Mouse (Mus musculus): ENCODE results near the gene Emc10. TPM values are rescaled to one million over a fixed set of nuclear protein-coding genes. Genes with fewer than 3 reads are reported as not detected.

Gene Emc10
- polyA plus RNA-seq, 1 experiment from 2014 or later = 72.8 TPM

DNA sequence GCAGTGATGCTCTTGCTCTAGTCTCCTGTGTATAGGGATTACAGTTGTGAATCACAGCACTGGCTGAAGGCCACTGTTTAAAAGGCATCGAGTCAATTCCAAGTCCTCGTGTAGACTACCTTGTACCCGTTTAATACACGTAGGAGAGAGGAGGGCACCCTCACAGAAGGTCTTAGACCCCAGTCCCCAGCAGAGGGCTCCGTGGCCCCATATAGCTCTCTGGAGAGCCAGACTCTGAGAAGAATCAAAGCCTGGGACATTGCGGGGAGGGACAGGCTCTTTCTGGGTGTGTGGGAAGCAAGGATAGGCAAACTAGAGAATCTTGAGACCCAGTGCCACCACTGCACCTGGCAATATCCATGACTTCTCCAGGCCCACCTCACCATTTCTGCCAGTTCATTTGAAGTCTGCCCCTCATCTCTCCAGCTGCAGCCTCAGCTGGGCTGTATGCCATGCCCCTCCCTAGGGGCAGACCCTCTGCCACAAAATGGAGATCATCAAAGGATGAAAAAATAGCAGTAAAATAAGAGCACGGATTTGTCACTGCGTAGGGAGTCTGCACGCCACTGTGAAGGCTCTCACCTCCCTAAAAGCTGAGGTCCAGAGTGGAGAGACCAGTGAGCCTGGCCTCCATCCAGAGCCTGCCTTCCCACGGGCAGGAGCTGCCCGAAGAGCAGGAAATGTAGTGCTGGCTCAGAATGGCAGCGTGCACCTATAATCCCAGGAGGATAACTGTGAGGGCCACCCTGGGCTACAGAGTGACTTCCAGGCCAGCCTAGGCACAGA lies 50.1 kb downstream of the Emc10 start:
- DNase-seq (ENCODE audit: low spot score) = no peak
- H3K4me3 ChIP-seq (ENCODE audit: low read depth, low read length) = no peak overlapping the region
- H3K27me3 ChIP-seq (replicated peaks; ENCODE audit: control insufficient read depth, insufficient read depth, low read length) = peaks cover 70% of the 10 kb centered on the region
- H3K9me3 ChIP-seq (ENCODE audit: control insufficient read depth, low read length) = no peaks in the 10 kb centered on the region
- ATAC-seq (replicated peaks; ENCODE audit: low FRiP score) = no peak
- H3K4me2 ChIP-seq = no peak overlapping the region
- WGBS = 44% methylated on average over 12 of the region's 12 CpGs
- H3K36me3 ChIP-seq (ENCODE audit: control insufficient read depth, insufficient read depth, low read length) = no peaks in the 10 kb centered on the region
- no peak overlapping the region for H3K27ac ChIP-seq (ENCODE audit: low read depth, low read length)
- H3K4me1 ChIP-seq (replicated peaks; ENCODE audit: control insufficient read depth, insufficient read depth, low read length) = no peaks in the 10 kb centered on the region
- no peak overlapping the region for H3K9ac ChIP-seq (ENCODE audit: low read depth, low read length)

DNA sequence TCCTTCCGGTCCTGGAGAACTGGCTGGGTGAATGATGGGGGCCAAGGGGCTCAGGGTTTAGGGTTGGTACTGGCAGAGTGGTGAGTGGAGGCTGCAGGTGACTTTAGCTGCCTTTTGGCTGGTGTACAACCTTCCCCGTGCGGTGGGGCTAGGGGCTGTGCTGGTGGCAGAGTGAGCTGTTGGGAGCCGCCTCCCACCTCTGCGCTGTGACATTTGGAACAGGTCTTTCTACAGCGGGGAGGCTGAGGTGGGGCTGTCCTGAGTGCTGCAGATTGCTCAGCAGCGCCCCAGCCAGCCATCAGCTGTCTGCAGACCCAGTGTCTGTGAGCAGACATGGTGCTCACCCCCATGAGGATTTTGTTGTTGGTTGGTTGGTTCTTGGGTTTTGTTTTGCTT lies 50.8 kb downstream of the Emc10 start:
- DNase-seq (ENCODE audit: low spot score) (no peak), ATAC-seq (replicated peaks; ENCODE audit: low FRiP score) (no peak)
- H3K4me2 ChIP-seq = no peak overlapping the region
- H3K27me3 ChIP-seq (replicated peaks; ENCODE audit: control insufficient read depth, insufficient read depth, low read length) = peaks cover 77% of the 10 kb centered on the region
- no peak overlapping the region for H3K27ac ChIP-seq (ENCODE audit: low read depth, low read length)
- H3K9ac ChIP-seq (ENCODE audit: low read depth, low read length) = no peak overlapping the region
- H3K9me3 ChIP-seq (ENCODE audit: control insufficient read depth, low read length) = no peaks in the 10 kb centered on the region
- no peaks in the 10 kb centered on the region for H3K36me3 ChIP-seq (ENCODE audit: control insufficient read depth, insufficient read depth, low read length)
- WGBS = 10% methylated on average over 7 of the region's 7 CpGs
- H3K4me3 ChIP-seq (ENCODE audit: low read depth, low read length) = no peak overlapping the region
- H3K4me1 ChIP-seq (replicated peaks; ENCODE audit: control insufficient read depth, insufficient read depth, low read length) = no peaks in the 10 kb centered on the region

DNA sequence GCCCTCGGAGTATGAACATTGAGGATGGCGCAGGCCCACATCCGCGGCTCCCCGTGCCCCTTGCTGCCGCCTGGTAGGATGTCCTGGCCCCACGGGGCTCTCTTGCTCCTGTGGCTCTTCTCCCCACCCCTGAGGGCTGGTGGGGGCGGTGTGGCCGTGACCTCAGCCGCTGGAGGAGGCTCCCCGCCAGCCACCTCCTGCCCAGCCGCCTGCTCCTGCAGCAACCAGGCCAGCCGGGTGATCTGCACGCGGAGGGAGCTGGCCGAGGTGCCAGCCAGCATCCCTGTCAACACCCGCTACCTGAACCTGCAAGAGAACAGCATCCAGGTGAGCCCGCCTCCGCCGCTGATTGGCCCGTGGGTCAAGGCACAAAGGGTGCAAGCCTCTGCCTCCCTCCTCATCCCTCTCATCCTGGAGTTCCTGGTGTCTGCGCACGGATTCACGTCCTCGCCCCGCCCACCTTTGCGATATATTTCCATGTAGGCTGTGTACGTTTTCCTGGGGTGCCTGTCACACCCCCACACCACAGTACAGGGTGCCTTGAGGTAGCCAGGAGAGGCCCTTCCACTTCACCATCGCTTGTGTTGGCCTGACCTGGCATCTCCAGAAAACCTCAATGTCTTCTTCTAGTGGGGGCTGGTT lies 51.3 kb downstream of the Emc10 start:
- H3K4me3 ChIP-seq (ENCODE audit: low read depth, low read length) = no peak overlapping the region
- H3K9ac ChIP-seq (ENCODE audit: low read depth, low read length) = no peak overlapping the region
- peaks cover 82% of the 10 kb centered on the region for H3K27me3 ChIP-seq (replicated peaks; ENCODE audit: control insufficient read depth, insufficient read depth, low read length)
- no peak for DNase-seq (ENCODE audit: low spot score)
- no peak overlapping the region for H3K4me2 ChIP-seq
- no peaks in the 10 kb centered on the region for H3K36me3 ChIP-seq (ENCODE audit: control insufficient read depth, insufficient read depth, low read length)
- no peak for ATAC-seq (replicated peaks; ENCODE audit: low FRiP score)
- whole genome bisulfite sequencing = 11% methylated on average over 29 of the region's 29 CpGs
- H3K4me1 ChIP-seq (replicated peaks; ENCODE audit: control insufficient read depth, insufficient read depth, low read length) = no peaks in the 10 kb centered on the region
- H3K27ac ChIP-seq (ENCODE audit: low read depth, low read length) = no peak overlapping the region
- no peaks in the 10 kb centered on the region for H3K9me3 ChIP-seq (ENCODE audit: control insufficient read depth, low read length)

DNA sequence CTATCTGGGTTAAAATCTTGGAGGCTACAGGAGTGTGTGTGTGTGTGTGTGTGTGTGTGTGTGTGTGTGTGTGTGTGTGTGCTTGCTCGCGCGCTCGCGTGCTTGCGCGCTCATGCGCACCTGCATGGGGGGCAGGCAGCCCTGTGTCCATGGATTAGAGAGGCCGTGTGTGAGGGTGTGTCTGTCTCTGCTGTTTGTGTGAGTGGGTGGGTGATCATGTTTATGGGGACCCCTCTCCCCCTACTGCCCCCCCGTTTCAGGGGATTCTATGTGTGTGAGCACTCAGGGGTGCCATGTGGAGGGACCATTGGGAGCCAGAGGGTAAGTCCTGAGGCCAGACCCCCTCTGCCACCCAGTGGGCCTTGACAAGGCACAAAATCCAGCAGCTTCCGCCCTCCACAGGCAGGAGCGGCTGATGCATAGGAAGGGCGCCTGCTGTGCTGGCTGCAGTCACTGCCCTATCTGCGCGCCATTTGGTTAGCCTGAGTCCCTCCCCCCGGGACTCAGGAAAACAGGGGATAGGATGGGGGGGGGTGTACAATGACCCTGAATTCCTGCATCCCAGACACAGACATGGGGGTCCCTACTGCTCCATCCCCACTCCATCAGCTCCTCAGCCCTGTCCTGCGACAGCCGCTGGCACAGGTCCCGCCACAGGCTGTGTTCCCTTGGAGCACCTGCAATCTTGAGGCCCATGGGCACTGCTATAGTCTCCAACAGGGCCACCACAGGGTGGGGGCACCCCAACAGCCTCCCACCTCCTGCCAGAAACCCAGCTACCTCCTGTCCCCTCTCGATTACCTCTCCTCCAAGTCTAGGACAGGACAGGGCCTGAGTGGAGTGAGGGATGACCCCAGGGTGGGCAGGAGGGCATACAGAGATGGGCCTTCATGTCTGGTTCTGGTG lies 52.8 kb downstream of the Emc10 start:
- Histone ChIP-seq H3K27me3 (replicated peaks; ENCODE audit: control insufficient read depth, insufficient read depth, low read length) (peaks cover 88% of the 10 kb centered on the region), H3K27ac (ENCODE audit: low read depth, low read length) (no peak overlapping the region), H3K4me1 (replicated peaks; ENCODE audit: control insufficient read depth, insufficient read depth, low read length) (no peaks in the 10 kb centered on the region), H3K9me3 (ENCODE audit: control insufficient read depth, low read length) (no peaks in the 10 kb centered on the region), H3K36me3 (ENCODE audit: control insufficient read depth, insufficient read depth, low read length) (no peaks in the 10 kb centered on the region), H3K4me3 (ENCODE audit: low read depth, low read length) (0 out of 2 replicates have a peak overlapping the region, but pooled peaks have one; percentile 12), H3K4me2 (peak overlapping the region; percentile 29), H3K9ac (ENCODE audit: low read depth, low read length) (no peak overlapping the region)
- DNase-seq (ENCODE audit: low spot score) = no peak
- 11% methylated on average over 20 of the region's 20 CpGs for WGBS
- no peak for ATAC-seq (replicated peaks; ENCODE audit: low FRiP score)

DNA sequence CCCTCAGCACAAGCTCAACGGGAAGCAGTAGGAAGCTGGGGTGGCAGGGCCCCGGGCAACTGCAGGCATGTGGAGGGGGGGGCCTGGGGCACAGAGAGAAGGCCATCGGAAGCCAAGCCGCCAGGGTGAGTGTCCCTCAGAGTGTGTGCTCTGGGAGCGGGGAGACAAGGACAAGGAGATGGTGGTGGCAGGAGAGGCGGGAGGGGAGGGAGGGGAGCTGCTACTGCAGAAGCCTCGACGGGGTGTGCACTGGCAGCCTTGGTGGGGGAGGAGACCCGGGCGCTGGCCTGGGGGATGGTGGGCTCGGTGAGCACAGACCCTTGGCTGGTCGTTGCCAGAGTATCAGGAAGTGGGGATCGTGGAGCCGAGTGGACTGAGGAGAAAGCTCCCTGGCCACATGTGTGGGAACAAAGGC lies 53.9 kb downstream of the Emc10 start:
- no peak for DNase-seq (ENCODE audit: low spot score)
- no peaks in the 10 kb centered on the region for H3K4me1 ChIP-seq (replicated peaks; ENCODE audit: control insufficient read depth, insufficient read depth, low read length)

DNA sequence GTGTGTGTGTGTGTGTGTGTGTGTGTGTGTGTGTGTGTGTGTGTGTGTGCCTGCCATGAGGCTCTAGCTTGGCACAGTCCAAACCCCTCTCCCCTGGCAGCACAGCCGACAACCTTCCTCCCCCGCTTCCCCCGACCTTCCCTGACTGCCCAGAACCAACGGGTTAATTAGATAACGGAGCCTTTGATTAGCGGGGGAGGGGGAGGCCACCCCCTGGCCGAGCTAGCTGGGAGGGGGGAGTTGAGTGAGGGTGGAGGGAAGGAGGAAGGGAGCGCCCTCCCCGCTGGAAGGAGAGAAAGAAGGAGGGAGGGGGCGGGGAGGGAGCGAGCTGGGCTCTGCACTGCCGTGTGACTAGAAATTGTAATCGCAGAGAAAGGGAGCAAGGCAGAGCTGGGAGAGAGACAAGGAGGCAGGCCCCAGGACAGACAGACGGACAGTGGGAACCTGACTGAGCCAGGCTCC lies 54.6 kb downstream of the Emc10 start:
- Histone ChIP-seq H3K27me3 (replicated peaks; ENCODE audit: control insufficient read depth, insufficient read depth, low read length) (peaks cover 88% of the 10 kb centered on the region), H3K4me3 (ENCODE audit: low read depth, low read length) (peak overlapping the region; percentile 20), H3K9me3 (ENCODE audit: control insufficient read depth, low read length) (no peaks in the 10 kb centered on the region), H3K36me3 (ENCODE audit: control insufficient read depth, insufficient read depth, low read length) (no peaks in the 10 kb centered on the region), H3K4me2 (peak overlapping the region; percentile 42), H3K27ac (ENCODE audit: low read depth, low read length) (no peak overlapping the region), H3K4me1 (replicated peaks; ENCODE audit: control insufficient read depth, insufficient read depth, low read length) (no peaks in the 10 kb centered on the region), H3K9ac (ENCODE audit: low read depth, low read length) (0 out of 2 replicates have a peak overlapping the region, but pooled peaks have one; percentile 14)
- no peak; the same call in 1 of the 2 replicates for ATAC-seq (replicated peaks; ENCODE audit: low FRiP score)
- 1% methylated on average over 13 of the region's 14 CpGs for WGBS
- DNase-seq (ENCODE audit: low spot score) = no peak

More for the DNA sequence above, 53.9 kb downstream of the Emc10 start:
- WGBS = 5% methylated on average over 14 of the region's 14 CpGs
- H3K27ac ChIP-seq (ENCODE audit: low read depth, low read length) = no peak overlapping the region
- H3K4me2 ChIP-seq = peak overlapping the region; percentile 42
- peak overlapping the region; percentile 20; the same call in 1 of the 2 replicates for H3K4me3 ChIP-seq (ENCODE audit: low read depth, low read length)
- ATAC-seq (replicated peaks; ENCODE audit: low FRiP score) = no peak
- peaks cover 89% of the 10 kb centered on the region for H3K27me3 ChIP-seq (replicated peaks; ENCODE audit: control insufficient read depth, insufficient read depth, low read length)
- no peaks in the 10 kb centered on the region for H3K9me3 ChIP-seq (ENCODE audit: control insufficient read depth, low read length)
- no peak overlapping the region for H3K9ac ChIP-seq (ENCODE audit: low read depth, low read length)
- no peaks in the 10 kb centered on the region for H3K36me3 ChIP-seq (ENCODE audit: control insufficient read depth, insufficient read depth, low read length)

DNA sequence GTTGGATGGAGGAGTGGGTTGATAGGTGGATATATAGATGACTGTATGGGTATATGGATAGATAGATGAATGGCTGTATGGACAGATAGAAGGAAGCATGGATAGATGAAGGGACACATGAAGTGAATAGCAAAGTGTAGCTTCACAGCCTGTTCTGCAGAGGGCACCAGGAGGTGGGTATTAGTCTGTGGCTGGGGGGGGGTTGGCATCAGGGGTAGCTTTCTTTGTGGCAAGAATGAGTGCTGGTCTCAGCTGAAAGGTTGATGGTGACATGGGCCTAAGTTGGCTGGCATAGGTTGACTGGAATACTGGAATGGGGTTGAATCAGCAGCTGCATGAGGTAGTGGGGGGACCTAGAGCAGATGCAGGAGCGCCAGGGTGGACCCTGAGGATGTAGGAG lies 55.1 kb downstream of the Emc10 start:
- peaks cover 83% of the 10 kb centered on the region for H3K27me3 ChIP-seq (replicated peaks; ENCODE audit: control insufficient read depth, insufficient read depth, low read length)
- ATAC-seq (replicated peaks; ENCODE audit: low FRiP score) (no peak), DNase-seq (ENCODE audit: low spot score) (no peak)
- no peaks in the 10 kb centered on the region for H3K36me3 ChIP-seq (ENCODE audit: control insufficient read depth, insufficient read depth, low read length)
- 13% methylated on average over 1 of the region's 1 CpGs for WGBS
- no peaks in the 10 kb centered on the region for H3K4me1 ChIP-seq (replicated peaks; ENCODE audit: control insufficient read depth, insufficient read depth, low read length)
- no peak overlapping the region for H3K9ac ChIP-seq (ENCODE audit: low read depth, low read length)
- no peak overlapping the region for H3K27ac ChIP-seq (ENCODE audit: low read depth, low read length)
- no peaks in the 10 kb centered on the region for H3K9me3 ChIP-seq (ENCODE audit: control insufficient read depth, low read length)
- H3K4me2 ChIP-seq = no peak overlapping the region
- H3K4me3 ChIP-seq (ENCODE audit: low read depth, low read length) = no peak overlapping the region

DNA sequence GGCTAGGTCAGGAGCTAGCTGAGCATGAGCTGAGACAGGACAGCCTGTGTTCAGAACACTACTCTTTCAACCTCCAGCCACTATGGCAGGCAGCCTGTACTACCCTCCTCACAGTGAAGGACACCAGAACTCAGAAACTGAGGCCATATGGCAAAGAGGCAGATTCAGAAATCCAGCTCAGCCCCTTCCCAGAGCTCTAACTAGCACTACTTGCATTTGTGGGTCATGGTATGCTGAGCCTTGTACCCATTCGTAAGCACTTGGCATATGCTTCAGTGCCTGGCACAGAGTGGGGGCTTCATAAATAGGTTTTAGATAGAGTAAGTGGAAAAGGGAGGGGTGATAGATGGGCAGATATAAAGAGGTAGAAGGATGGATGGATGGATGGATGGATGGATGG lies 55.9 kb downstream of the Emc10 start:
- H3K9me3 ChIP-seq (ENCODE audit: control insufficient read depth, low read length) = no peaks in the 10 kb centered on the region
- H3K4me2 ChIP-seq = no peak overlapping the region
- ATAC-seq (replicated peaks; ENCODE audit: low FRiP score) (no peak), DNase-seq (ENCODE audit: low spot score) (no peak)
- H3K27me3 ChIP-seq (replicated peaks; ENCODE audit: control insufficient read depth, insufficient read depth, low read length) = peaks cover 80% of the 10 kb centered on the region
- no peaks in the 10 kb centered on the region for H3K36me3 ChIP-seq (ENCODE audit: control insufficient read depth, insufficient read depth, low read length)
- 63% methylated on average over 1 of the region's 1 CpGs for WGBS
- H3K4me3 ChIP-seq (ENCODE audit: low read depth, low read length) = no peak overlapping the region
- H3K27ac ChIP-seq (ENCODE audit: low read depth, low read length) = no peak overlapping the region
- no peaks in the 10 kb centered on the region for H3K4me1 ChIP-seq (replicated peaks; ENCODE audit: control insufficient read depth, insufficient read depth, low read length)
- no peak overlapping the region for H3K9ac ChIP-seq (ENCODE audit: low read depth, low read length)

Measured in liver, embryonic 11.5 days (tissue).